Comparison of ENCODE assay signal across 17 mouse cellular contexts in the genomic region with DNA sequence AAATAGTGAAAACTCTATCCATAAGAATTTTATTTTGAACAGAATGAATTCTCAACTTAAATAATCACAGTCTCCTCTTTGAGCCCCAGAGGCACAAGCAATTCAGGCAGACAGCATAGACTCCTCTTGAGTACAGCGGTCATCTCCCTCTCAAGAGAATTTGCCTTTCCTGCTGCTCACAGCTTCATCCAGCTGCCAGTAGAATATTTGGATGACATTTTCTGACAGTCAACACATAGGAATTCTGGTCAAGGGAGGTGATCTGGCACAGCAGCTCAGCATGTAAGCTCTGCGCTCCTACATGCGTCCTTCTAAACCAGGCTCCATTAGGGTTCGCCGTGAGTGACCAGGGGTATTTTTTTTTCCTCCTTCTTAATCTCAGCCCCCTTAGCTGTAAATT.
DNase-seq lines count a peak whose midpoint lies in the region; ATAC-seq and TF ChIP-seq lines count a peak whose summit lies in the region.
"Had no signal": no experiment of that assay in that cellular context is flagged by ENCODE, and none has a peak within 500 bp of the region (broad histone marks: within the 10 kb centered on the region; RNA-seq: fewer than 3 reads in every experiment).

No protein-coding gene starts in this region.

- no peaks in the 10 kb centered on the region for H3K36me3 ChIP-seq in heart, embryonic 11.5 days (ENCODE audit: control insufficient read depth, insufficient read depth, low read length)
- no peaks in the 10 kb centered on the region for H3K36me3 ChIP-seq in lung, embryonic 16.5 days (ENCODE audit: control insufficient read depth, insufficient read depth, low read length)
- H3K36me3 ChIP-seq: hindbrain, embryonic 13.5 days; limb, embryonic 12.5 days; liver, embryonic 13.5 days had no signal

- H3K27me3 ChIP-seq in heart, embryonic 11.5 days (ENCODE audit: control insufficient read depth, insufficient read depth, low read length), result no peaks in the 10 kb centered on the region
- H3K27me3 ChIP-seq in lung, embryonic 16.5 days (ENCODE audit: control insufficient read depth, insufficient read depth, low read depth, low read length), result no peaks in the 10 kb centered on the region
- H3K27me3 ChIP-seq: CH12.LX; forebrain, embryonic 13.5 days; hindbrain, embryonic 13.5 days; limb, embryonic 12.5 days; liver, embryonic 13.5 days had no signal

- WGBS in heart, embryonic 11.5 days (ENCODE audit: insufficient replicate concordance), result 88% methylated on average over 5 of the region's 5 CpGs
- 66% methylated on average over 5 of the region's 5 CpGs for WGBS in lung, embryonic 16.5 days
- WGBS in lung, adult 2 months, result 72% methylated on average over 5 of the region's 5 CpGs

- no peak for ATAC-seq in heart, embryonic 11.5 days (replicated peaks; ENCODE audit: insufficient number of reproducible peaks, low FRiP score, low TSS enrichment)
- peak; percentile 41; the same call in 1 of the 2 replicates for ATAC-seq in lung, embryonic 16.5 days (ENCODE audit: low read depth)
- ATAC-seq: forebrain, embryonic 13.5 days had no signal

- TF ChIP-seq CTCF in lung, adult 2 months (IDR thresholded peaks at IDR 0.05; ENCODE audit: insufficient read depth, low read length), result no peak

- no peaks in the 10 kb centered on the region for H3K4me1 ChIP-seq in heart, embryonic 11.5 days (ENCODE audit: control insufficient read depth, insufficient read depth, low read length)
- H3K4me1 ChIP-seq in lung, embryonic 16.5 days (replicated peaks; ENCODE audit: control insufficient read depth, insufficient read depth, low read length), result no peaks in the 10 kb centered on the region
- H3K4me1 ChIP-seq in lung, adult 2 months (ENCODE audit: control insufficient read depth, insufficient read depth, low read length), result no peaks in the 10 kb centered on the region
- H3K4me1 ChIP-seq: forebrain, embryonic 13.5 days; liver, embryonic 13.5 days had no signal

- H3K9me3 ChIP-seq in heart, embryonic 11.5 days (replicated peaks; ENCODE audit: control insufficient read depth, low read length), result no peaks in the 10 kb centered on the region
- no peaks in the 10 kb centered on the region for H3K9me3 ChIP-seq in lung, embryonic 16.5 days (ENCODE audit: control insufficient read depth, low read length)
- H3K9me3 ChIP-seq: forebrain, embryonic 13.5 days; hindbrain, embryonic 13.5 days; limb, embryonic 12.5 days; liver, embryonic 13.5 days had no signal

- no peak overlapping the region for H3K4me3 ChIP-seq in heart, embryonic 11.5 days (ENCODE audit: low read depth, low read length)
- H3K4me3 ChIP-seq in lung, embryonic 16.5 days (ENCODE audit: low read length), result no peak overlapping the region
- no peak overlapping the region for H3K4me3 ChIP-seq in lung, adult 2 months (replicated peaks; ENCODE audit: extremely low read depth, low read depth, low read length)
- H3K4me3 ChIP-seq: forebrain, embryonic 13.5 days; hindbrain, embryonic 13.5 days; limb, embryonic 12.5 days; liver, embryonic 13.5 days had no signal

- peak; percentile 93 for DNase-seq in heart, adult 11 months
- DNase-seq in lung, adult 2 months, result no peak
- peak; percentile 15 for DNase-seq in lung, postnatal 36 days
- no peak for DNase-seq in frontal cortex, postnatal 25 days (ENCODE audit: low spot score in 2 of 2)
- DNase-seq in right cerebral cortex, adult 18-20 months, result no peak
- DNase-seq in cerebellum, postnatal 25 days, result no peak
- DNase-seq: cerebellum, adult 9-10 months; kidney, adult 2 months; kidney, postnatal 14 days; liver, embryonic 13.5 days; thymus, postnatal 4 days had no signal

- no peak for TF ChIP-seq POLR2A in lung, adult 2 months (IDR thresholded peaks at IDR 0.05; ENCODE audit: borderline replicate concordance, extremely low read depth, low read depth, low read length)

- no peak overlapping the region for H3K9ac ChIP-seq in heart, embryonic 11.5 days (ENCODE audit: low read depth, low read length)
- H3K9ac ChIP-seq in lung, embryonic 16.5 days (ENCODE audit: low read length), result no peak overlapping the region
- H3K9ac ChIP-seq: forebrain, embryonic 13.5 days; hindbrain, embryonic 13.5 days; limb, embryonic 12.5 days; liver, embryonic 13.5 days had no signal

- H3K4me2 ChIP-seq in heart, embryonic 11.5 days, result no peak overlapping the region
- H3K4me2 ChIP-seq in lung, embryonic 16.5 days (ENCODE audit: low read depth, low read length), result no peak overlapping the region
- H3K4me2 ChIP-seq: forebrain, embryonic 13.5 days; hindbrain, embryonic 13.5 days; limb, embryonic 12.5 days; liver, embryonic 13.5 days had no signal

- H3K27ac ChIP-seq in heart, embryonic 11.5 days (ENCODE audit: low read depth, low read length), result no peak overlapping the region
- peak overlapping the region; percentile 18 for H3K27ac ChIP-seq in lung, embryonic 16.5 days (ENCODE audit: low read length)
- H3K27ac ChIP-seq: forebrain, embryonic 13.5 days; hindbrain, embryonic 13.5 days; limb, embryonic 12.5 days; liver, embryonic 13.5 days had no signal

Comparison
In these comparisons a context has a peak if more than half of its experiments do, and no peak if none do; other contexts are left out.
1. DNase-seq: peak in heart, adult 11 months (single experiment) and lung, postnatal 36 days (single experiment); none in lung, adult 2 months (single experiment), frontal cortex, postnatal 25 days (0 of 2), right cerebral cortex, adult 18-20 months (single experiment) and cerebellum, postnatal 25 days (0 of 2).